Mouse (Mus musculus) retina, postnatal 7 days (tissue): ENCODE measurements at regions not wholly inside any gene's neighbourhood (a gene's known extent, or its start where the extent isn't known, plus 50 kb on each side); places are given as distances from the start of the nearest gene placed in this dataset.
"Not testable (repeated sequence)": the region's sequence is repeated elsewhere in the genome, so short reads cannot be mapped to it uniquely, and the experiment has no call there.

Experiments used
- DNase-seq: peaks from one replicate; pipeline ENCODE4 v3.0.0-alpha.2; 2012; ENCODE audit warnings: low read depth, low spot score

DNA sequence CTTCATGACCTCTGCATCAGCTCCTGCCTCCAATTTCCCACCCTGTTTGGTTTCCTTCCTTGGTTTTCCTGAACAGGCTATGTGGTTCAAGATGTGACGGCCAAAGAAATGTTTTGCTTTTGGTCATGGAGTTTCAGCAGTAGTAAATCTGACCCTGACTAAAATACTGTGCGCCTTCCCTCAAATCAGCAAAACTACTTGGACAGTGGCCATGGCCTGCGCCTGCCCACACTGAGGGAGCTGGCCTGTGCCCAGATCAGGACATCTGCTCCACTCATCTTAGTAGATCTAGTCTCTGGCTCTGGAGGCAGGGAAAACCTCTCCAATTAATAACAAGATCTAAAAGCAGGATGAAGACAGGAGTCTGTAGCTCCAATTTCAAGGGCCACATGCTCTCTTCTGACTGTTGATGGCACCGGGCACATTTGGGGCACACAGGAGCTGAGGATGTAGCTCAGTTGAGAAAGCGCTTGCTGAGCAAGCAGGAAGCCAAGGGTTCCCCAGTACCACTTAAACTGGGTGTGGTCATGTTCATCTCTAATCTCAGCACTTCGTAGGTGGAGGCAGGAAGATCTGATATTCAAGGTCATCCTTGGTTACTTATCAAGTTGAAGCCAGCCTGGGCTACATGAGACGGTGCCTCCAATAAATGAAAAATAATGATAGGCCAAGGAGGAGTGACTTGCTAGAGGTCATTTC, 96.6 kb upstream of the Mrps10 start:
- DNase-seq = no peak

DNA sequence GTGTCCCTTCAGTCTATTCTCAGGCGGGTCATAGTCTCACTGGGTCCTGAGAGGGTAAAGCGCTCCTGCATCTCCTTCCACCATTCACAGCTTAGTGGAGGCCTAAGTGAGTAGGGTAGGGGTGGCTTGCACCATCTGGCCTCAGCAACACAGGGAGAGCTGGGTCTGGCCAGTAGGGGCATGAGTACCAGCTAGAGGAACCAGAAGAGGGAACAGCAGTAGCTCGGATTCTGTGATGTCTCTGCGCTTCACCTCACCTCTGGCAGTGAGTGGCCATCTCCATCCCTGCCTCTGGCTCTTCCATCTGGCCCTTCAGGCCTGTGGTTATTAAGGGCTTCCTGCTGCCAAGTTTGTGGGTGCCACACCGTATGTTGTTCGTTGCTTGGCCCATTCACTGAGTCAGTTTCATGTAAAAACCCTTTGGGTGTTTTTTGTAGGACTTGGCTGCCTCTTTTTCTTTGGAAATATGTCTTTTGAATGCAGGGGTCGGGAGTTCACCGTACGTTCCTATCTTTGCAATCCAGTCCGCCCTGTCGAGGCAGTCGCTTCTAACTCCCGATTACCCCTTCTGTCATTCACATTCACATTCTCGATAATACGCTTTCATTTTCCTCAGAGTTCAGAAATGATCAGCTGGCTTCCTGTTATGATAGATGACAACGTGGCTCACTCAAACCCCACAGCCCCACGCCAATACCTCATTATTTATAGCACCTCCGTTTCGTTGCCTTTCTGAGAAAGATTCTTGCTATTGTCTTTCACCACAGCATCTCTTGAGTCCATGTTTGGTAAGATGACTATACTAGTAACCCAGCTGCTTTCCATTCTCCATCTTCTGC, 99.4 kb upstream of the Mrps10 start:
- DNase-seq = no peak

DNA sequence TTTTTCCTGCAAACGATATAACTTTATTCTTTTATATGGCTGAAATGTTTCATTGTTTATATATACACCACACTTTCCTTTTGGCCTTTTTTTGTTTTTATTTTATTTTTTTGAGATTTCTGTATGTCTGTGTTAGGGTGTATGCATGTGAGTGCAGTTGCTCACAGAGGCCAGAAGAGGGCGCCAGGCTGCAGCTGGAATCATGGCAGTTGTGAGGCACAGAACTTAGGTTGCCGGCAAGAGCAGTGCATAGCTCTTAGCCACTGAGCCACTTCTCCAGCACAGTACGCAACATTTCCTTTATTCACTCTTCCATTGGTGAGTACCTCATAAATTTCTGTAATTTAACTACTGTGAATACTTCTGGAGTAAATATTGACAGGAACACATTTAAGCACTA, 100.8 kb upstream of the Mrps10 start:
- no peak for DNase-seq

DNA sequence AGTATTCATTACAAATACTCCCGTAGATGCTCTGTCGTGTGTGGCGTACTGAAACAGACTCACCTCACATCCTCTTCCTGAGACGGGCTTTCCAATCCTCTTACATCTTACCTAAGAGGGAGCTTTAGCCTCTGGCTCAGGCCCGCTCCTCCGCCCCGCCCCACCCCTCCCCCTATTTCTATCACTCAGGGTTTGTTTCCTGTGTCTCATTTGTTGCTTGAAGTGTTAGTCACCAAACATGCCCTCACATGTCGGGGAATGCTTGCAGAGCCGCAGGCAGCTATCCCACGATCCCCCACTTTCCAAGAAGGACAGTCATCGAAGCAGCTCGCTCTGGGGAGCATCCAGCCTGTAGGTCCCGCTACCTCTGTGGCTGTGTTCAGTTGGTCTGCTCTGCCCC, 101.6 kb upstream of the Mrps10 start:
- no peak for DNase-seq

DNA sequence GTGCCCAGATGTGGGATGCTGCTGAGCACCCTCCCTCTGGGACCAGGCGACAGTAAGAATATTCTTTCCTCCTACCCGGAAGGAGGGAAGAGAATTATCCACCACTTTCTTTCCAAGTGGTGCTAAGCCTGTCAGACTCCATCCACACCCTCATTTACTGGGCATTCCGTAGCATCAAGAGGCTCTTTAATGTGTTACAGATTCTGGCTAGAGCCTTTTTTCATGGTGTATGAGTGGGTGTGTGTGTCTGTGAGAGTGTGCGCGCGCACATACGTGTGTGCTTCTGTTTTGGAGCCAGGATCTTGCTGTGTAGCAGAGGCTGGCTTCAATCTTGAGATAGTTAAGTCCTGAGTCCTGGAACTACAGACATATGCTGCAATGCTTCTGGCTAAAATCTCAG, 102.4 kb upstream of the Mrps10 start:
- DNase-seq = no peak

DNA sequence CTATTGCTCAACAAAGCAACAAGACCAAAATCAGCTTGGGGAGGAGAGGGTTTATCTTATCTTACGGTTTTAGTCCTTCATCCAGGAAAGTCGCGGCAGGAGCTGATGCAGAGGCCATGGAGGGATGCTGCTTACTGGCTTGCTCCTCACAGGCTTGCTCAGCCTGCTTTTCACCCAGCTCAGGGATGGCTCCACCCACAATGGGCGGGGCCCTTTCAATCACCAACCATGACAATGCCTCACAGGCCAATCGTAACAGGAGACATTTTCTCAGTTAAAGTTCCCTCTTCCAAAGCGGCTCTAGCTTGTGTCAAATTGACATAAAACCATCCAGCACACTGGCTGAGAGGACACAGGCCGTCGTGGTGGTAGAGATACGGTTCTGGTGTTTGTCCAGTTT, 105.7 kb upstream of the Mrps10 start:
- DNase-seq = no peak

DNA sequence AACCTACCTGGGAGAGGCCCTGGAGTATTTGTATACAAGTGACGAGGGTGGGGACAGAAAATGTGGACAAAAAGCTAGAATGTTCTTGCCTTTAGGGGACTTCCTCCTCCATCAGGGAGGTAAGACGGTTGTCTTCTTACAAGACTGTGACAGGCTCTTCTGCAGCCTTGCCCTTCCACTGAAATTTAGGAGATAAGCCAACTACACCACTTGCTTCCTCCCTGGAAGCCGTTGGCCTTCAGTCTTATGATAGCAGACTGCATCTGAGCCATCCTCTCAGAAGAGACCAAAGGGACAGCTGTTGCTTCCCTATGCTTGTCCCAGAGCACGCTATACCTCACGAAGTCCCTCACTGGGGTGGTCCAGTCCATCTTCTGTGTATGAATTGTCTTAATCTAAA, 106.5 kb upstream of the Mrps10 start:
- no peak for DNase-seq

- DNase-seq = no peak
Measured at GRCm38 (mm10) chr17:47260976-47261375, 107.7 kb upstream of the Mrps10 start.

GRCm38 (mm10) chr17:47258296-47258695, 110.4 kb upstream of the Mrps10 start:
- no peak for DNase-seq

DNA sequence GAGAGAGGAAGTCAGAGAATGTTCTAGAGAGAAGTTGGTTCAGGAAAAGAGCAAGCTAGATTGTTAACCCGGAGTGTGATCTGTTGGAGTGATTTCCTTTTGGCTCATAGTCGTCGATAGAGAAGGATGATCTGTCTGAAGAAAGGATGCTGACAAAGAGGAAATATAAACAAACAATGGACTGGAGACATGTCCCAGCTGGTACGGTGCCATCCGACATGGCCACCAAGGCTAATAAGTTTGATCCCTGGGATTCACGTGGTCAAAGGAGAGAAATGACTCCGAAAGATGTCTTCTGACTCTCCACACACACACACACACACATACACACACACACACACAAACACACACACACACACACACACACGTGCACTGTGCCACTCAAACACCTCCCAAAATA, 113.5 kb upstream of the Mrps10 start:
- DNase-seq = no peak

DNA sequence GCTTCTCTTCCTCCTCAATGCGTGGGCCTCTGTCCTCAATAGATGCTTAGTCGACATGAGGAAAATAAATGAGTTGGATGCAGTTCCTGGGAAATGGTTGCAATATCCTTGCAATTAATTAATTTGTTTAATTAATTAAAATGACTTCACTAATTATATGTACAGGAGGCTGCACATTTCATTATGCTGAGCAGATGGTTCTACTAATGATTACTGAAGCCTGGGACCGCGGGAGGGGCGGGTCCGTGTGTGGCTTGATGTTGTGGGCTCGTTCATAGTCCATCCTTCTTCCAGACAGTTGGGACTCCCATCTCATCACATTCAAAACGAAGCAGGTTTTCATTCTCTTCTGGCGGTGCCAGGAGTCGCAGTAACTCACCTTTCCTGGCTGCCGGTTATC, 114.7 kb upstream of the Mrps10 start:
- no peak for DNase-seq

DNA sequence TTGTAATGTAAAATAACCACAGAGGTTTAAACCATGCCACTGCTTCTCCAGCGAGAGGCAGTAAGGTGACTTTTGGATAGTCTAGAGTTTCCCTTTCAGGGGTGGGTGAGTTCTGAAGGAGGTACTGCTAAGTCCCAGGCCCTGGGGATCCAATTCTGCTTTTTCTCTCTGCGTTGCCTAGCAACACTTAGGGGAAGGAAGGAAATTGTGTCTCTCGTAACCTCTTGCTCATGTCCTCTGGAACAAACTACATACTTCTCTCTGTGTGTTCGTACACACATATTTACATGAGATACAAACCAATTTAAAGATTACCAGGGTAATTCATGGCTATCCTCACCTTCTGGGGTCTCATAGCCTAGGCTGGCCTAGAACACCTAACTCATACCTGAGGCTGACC, 118.7 kb upstream of the Mrps10 start:
- no peak for DNase-seq

- no peak for DNase-seq
Measured at GRCm38 (mm10) chr17:47249176-47249575, 119.5 kb upstream of the Mrps10 start.

- DNase-seq = no peak
Measured at GRCm38 (mm10) chr17:47248053-47248452, 120.6 kb upstream of the Mrps10 start.

DNA sequence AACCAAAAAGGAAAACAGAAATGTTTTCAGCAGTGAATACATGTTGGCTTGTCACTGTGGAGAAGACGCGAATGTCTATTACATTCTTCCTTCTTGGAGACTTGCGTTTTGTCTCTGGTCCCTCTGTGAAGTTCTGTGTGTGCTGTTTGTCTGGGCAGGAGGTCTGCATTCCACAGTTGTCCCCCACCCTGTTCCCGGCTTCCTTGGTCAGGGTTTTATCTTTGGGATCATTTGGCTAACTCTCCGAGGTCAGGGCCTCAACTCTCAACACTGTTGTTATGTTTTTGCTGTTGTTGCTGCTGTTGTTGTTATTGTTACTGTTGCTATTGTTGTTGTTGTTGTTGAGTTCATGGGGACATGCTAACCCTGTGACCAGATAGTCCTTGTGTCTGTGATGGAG, 121.2 kb upstream of the Mrps10 start:
- no peak for DNase-seq

- no peak for DNase-seq
Measured at GRCm38 (mm10) chr17:47246605-47247004, 122.1 kb upstream of the Mrps10 start.

GRCm38 (mm10) chr17:47245635-47246034, 123.1 kb upstream of the Mrps10 start:
- no peak for DNase-seq

- DNase-seq = no peak
Measured at GRCm38 (mm10) chr17:47239086-47239485, 129.6 kb upstream of the Mrps10 start.

DNA sequence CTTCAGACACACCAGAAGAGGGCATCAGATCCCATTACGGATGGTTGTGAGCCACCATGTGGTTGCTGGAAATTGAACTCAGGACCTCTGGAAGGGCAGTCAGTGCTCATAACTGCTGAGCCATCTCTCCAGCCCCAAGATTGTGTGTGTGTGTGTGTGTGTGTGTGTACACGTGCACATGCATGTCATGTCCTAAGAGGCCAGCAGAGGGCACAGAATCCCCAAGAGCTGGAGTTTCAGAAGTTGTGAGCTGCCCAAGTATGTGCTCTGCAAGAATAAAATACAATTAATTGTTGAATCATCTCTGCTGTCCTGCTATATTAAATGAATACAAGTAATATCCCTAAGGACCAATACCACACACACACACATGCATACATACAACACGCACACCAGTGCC, 130.8 kb upstream of the Mrps10 start:
- DNase-seq = not testable (repeated sequence)

- no peak for DNase-seq
Measured at GRCm38 (mm10) chr17:47234343-47234742, 134.3 kb upstream of the Mrps10 start.

DNA sequence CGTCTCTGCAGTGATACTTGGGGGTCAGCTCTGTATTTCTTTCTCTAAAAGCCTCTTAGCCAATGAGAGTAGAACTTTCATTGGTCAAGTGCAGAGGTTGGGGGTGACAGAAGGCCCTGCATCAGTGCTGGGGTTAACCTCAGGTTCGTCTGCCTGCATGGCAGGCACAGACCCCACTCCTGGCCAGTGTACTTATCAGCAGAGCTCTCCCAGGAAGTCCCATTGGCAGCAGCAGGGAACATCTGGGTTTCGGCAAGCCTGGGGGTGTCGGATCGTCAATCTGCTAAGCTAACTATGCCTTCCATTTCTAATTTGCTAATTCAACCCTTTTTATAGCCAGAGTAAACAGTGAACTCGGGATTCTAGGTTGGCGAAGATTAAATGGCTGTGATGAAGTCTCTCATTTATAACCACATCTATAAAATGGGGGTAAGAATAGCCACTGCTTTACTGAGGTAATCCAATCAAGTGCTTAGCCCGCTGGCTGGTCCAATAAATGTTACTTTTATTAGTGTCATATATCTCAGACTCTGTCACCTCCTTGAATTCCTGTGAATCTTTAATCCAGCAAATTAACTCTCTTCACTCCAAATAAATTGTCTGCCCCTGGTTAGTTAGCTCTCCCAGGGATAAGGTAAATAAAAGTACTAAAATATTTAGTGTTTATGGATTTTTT, 135.5 kb upstream of the Mrps10 start:
- no peak for DNase-seq

GRCm38 (mm10) chr17:47230715-47231114, 138.0 kb upstream of the Mrps10 start:
- no peak for DNase-seq

- no peak for DNase-seq
Measured at GRCm38 (mm10) chr17:47226391-47226790, 142.3 kb upstream of the Mrps10 start.
